Mouse (Mus musculus): ENCODE measurements at regions not wholly inside any gene's neighbourhood (a gene's known extent, or its start where the extent isn't known, plus 50 kb on each side); places are given as distances from the start of the nearest gene placed in this dataset.
"Not testable (repeated sequence)": the region's sequence is repeated elsewhere in the genome, so short reads cannot be mapped to it uniquely, and the experiment has no call there.

GRCm38 (mm10) chr4:7948020-7948419 is 290.8 kb downstream of the Car8 start:
- DNase-seq (ENCODE audit: low spot score in 2 of 2), result no peak

GRCm38 (mm10) chr4:7921503-7921902 is 317.3 kb downstream of the Car8 start:
- no peak for DNase-seq (ENCODE audit: low spot score in 2 of 2)

DNA sequence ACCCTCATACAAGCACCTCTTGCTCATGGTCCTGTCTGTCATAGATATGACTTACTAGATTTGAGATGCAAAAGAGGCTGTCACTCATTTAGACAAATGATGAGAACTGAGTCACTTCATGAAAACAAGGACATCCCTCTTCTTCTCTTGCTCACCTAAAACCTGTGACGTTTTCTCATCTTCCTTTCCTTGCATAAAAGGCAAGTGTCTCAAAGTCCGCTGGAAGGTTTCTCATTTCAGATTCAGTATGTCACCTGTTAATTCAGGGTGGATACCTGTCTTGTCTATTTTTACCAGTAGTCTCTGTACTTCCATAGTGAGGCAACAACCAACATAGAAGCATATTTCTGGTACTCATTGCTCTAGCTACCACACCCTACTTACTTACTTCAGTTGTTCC is 325.6 kb downstream of the Car8 start:
- DNase-seq (ENCODE audit: low spot score in 2 of 2), result no peak

DNA sequence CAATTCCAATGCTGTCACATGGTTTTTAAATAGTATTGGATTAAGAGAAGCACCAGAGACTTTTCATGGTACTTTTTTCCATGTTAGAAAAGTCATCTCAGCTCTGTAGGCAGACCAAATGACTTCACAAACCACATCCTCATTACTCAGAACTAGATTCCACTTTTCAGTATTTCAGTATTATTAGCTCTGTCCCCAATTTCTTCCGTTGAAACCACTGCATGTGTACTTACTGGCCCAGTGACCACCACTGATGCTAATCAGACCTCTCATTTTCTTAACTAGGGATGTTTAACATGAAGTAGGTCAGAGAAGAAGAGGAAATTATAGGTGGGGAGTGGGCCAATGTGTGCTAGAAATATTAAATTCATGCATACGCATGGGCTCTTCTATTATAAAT is 326.2 kb downstream of the Car8 start:
- no peak for DNase-seq (ENCODE audit: low spot score in 2 of 2)

- DNase-seq (ENCODE audit: low spot score in 2 of 2), result no peak
Measured at GRCm38 (mm10) chr4:7903130-7903529, 335.7 kb downstream of the Car8 start.

GRCm38 (mm10) chr4:7894914-7895313 is 343.9 kb downstream of the Car8 start:
- DNase-seq (ENCODE audit: low spot score in 2 of 2), result no peak

DNA sequence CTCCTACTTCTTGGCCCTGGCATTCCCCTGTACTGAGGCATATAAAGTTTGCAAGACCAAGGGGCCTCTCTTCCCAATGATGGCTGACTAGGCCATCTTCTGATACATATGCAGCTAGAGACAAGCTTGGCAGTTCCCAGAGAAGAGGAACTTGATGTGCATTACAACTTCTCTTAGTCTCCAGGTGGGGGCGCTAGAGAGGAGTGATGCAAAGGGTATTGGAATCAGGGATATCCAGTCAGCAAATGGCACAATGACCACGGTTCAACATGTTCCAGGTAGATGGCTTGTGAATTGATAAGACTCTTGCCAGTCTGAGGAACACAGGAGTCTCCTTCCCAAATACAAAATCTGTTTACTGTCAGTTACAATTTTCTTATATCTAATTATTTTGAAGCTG is 347.7 kb downstream of the Car8 start:
- DNase-seq (ENCODE audit: low spot score in 2 of 2), result no peak

DNA sequence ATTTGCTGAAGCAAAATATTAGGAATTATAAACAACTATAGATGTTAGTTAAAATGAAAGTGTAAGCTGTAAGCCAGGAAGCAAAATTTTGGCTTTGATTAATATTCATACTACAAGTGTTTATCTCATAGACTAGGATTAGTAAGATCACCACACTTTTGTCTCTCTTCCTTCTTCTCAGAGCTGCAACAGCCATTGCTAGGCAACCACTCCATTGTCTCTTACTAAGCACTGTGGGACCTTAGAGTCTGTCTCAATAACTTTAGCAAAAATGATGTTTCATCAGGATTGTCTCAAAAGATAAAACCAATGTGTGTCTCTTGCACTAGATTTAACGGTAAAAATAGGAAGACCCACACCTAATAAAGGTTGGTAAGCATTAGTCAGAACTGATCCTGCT is 384.3 kb downstream of the Car8 start:
- no peak for DNase-seq (ENCODE audit: low spot score in 2 of 2)

GRCm38 (mm10) chr4:7853121-7853782 is 385.6 kb downstream of the Car8 start:
- DNase-seq (ENCODE audit: low spot score in 2 of 2), result no peak

- no peak for DNase-seq (ENCODE audit: low spot score in 2 of 2)
Measured at GRCm38 (mm10) chr4:7852006-7852615, 386.7 kb downstream of the Car8 start.

DNA sequence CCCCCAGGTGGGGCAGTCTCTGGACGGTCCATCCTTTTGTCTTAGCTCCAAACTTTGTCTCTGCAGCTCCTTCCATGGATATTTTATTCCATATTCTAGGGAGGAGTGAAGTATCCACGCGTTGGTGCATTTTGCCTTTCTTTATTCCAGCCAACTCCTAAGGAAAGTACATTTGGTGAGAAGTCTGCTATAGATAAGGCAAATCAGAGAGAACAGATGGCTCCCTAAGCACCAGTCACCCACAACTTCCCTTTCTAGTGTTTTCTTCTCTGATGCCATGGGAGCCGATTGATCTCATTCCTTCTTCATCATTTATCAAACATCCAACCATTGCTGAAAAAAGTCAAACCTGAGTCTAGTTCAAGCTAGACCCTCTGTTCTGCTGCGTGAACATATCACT is 391.4 kb downstream of the Car8 start:
- DNase-seq (ENCODE audit: low spot score in 2 of 2), result no peak

- DNase-seq (ENCODE audit: low spot score in 2 of 2), result no peak
Measured at GRCm38 (mm10) chr4:7829126-7829525, 409.7 kb downstream of the Car8 start.

GRCm38 (mm10) chr4:7819847-7820246 is 419.0 kb downstream of the Car8 start:
- no peak for DNase-seq (ENCODE audit: low spot score in 2 of 2)

- DNase-seq (ENCODE audit: low spot score in 2 of 2), result not testable (repeated sequence)
Measured at GRCm38 (mm10) chr4:7777761-7778160, 461.1 kb downstream of the Car8 start.

DNA sequence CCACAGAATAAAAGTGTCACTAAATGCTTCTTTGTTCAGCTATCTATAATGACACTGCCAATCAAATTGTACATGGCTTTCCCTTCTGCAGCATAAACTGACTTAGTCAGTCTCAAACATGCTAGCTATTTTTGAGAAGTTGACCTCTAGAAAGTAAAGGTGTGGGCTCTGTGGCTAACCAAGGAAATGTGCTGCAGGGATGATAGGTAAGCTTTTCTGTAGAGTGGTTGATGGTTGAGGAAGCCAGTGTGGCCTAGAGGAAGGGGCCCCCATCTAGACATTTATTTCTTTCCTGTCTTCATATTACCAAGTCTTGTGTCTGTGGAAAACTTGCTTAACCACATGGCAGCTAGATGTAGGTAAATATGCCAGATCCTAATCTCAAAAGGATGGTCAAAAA is 483.4 kb downstream of the Car8 start:
- DNase-seq (ENCODE audit: low spot score in 2 of 2), result no peak

DNA sequence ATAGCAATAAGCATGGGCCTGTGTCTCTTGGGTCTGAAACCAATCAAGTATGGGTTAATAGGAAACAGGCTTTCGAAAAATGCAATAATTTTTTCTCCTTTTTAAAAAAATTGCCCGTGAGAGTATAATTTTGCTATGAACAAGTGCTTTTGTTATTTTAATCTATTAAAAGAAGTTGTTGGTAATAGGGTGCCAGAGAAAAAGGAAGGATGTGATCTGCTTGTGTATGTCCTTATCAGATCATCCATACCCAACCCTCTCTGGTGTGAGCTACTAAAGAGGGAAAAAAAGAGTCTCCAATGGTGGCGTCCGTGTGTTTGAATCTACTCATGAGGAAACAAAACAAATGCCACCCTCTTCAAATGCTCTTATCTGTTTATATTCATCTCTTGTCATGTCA is 484.9 kb downstream of the Car8 start:
- DNase-seq (ENCODE audit: low spot score in 2 of 2), result no peak

DNA sequence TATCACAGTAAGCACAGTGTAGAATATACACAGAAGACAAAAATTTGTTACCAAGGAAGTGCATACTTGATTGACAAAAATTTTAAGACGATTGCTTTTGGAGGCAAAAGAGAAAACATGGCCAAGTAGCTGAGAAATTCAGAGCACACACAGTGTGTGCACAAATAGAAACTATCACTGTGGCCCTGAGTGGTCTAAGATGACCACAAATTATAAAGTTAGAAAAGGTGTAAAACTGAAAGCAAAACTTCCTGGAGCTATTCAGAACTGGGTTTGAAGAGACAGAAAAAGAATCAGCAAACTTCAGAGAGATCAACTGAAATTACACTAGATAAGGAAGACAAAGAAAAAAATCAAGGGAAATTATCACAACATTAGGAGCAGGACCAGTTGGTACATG is 487.6 kb downstream of the Car8 start:
- no peak for DNase-seq (ENCODE audit: low spot score in 2 of 2)

GRCm38 (mm10) chr4:7722893-7723292 is 515.9 kb downstream of the Car8 start:
- no peak for DNase-seq (ENCODE audit: low spot score in 2 of 2)

GRCm38 (mm10) chr4:7688516-7688915 is 550.3 kb downstream of the Car8 start:
- DNase-seq (ENCODE audit: low spot score in 2 of 2), result no peak

GRCm38 (mm10) chr4:7687231-7687630 is 551.6 kb downstream of the Car8 start:
- DNase-seq (ENCODE audit: low spot score in 2 of 2), result no peak

GRCm38 (mm10) chr4:7670795-7671105 is 568.1 kb downstream of the Car8 start:
- DNase-seq (ENCODE audit: low spot score in 2 of 2), result no peak

- no peak for DNase-seq (ENCODE audit: low spot score in 2 of 2)
Measured at GRCm38 (mm10) chr4:7669992-7670794, 568.6 kb downstream of the Car8 start.

DNA sequence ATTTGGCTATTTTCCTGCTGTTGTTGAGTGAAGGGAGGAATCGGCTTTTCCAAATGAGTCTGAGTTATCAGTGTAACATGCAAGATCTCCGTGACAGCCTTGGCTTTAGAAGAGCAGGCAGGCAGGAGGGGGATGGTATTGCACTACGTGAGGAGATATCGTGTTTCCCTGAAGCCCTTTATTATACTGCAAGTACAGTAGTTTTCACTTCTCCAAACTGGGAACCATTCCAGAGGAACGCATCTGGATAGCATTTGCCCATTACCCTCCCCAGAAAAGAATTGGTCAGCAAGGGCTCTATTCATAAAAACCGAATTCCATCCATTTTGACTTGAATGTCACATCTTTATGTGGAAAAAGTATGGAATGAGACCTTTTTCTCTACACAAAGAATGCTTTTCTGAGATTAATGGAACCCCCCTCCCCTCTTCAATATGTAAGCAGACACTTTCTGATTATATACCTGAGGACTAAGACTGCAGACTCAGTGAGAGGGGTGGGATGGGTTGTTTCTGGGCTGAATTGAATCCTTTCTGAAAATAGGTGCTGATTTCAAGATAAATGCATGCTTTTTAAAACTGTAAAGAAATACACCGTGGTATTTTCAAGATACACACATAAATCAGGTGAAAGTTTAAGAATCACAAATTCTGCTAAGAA is 571.8 kb downstream of the Car8 start:
- DNase-seq (ENCODE audit: low spot score in 2 of 2), result no peak
